Mouse (Mus musculus) retina, adult 2 months (tissue): ENCODE data around the gene Slc25a21.

Source experiments
- DNase-seq: peaks from one replicate; pipeline ENCODE4 v3.0.0-alpha.2; 2012; ENCODE audit warnings: low read depth, low spot score

Slc25a21 gene

DNA sequence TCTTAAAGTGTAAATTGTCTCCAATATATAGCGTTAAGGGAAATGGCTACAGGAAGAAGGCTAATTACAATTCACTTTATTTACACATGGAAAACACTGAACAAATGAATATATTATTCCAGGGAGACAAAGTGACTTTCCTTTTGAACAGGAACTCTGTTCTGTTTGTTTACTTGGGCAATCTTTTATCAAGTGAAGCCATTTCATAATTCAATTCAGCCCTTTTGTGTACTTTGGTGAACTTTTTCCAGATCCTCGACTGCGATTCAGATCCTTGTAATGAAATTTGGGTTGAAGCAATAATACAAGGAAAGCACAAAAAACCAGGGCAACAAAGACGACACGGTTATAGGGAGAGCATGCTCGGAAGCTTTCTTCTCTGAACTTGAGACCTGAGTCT is 423.3 kb downstream of the Slc25a21 start:
- DNase-seq: no peak

DNA sequence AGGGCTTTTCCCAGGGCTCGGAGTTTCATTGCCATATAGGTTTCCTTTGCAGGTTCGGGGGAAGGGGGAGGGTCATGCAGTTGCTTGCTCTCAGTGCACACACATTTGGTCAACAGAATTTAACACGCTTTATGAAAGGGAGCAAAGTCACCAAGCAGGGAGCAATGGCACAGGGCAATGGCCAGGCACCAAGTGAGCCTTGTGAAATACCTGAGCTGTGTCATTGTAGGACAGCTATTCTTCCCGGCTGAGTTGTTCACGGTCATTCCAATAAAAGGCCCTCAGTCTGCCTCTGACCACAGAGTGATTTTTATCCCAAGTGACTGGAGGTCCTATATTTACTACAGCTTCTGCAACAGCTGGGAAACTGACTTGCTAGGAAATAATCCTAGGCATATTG is 427.9 kb downstream of the Slc25a21 start:
- no peak for DNase-seq

- DNase-seq: no peak
Observed at GRCm38 (mm10) chr12:56767474-56767873, 429.8 kb downstream of the Slc25a21 start.

- DNase-seq: no peak
Observed at GRCm38 (mm10) chr12:56737104-56737503, 460.2 kb downstream of the Slc25a21 start.

DNA sequence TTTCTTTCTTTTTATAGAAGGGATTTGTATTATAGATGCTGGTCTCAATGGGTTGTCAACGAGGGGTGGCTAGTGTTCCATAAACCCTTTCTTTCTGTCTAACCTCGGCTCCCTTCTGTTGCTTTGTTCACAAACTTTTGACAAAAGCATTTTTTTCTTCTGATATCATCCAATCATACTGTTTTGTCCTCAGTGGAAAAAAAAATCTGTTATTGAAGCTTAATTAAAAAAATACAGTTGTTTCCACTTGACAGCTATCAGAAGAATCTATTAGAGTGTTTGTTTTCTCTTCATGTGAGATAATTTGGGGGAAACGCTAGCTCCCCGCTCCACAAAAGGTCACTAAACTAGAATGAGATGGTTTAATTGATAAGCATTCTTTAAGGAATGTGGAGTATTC is 469.6 kb downstream of the Slc25a21 start:
- DNase-seq: no peak

DNA sequence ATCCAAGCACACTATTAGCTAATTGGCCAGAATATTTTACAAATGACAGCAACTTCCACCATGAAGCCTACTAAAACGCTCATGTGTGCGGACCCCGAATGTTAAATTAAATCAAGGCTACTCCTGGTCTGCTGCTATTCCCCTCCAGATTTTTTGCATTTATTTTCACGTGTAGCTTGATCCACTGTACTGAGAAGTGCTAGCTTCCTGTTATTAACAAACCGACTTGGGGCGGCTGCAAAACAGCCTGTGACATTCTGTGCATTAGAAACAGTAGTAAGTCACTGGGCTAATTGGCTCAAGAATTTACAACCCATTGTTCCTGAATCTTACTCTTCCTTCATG is 478.6 kb downstream of the Slc25a21 start:
- no peak for DNase-seq

GRCm38 (mm10) chr12:56717971-56718706 is 479.1 kb downstream of the Slc25a21 start:
- no peak for DNase-seq

DNA sequence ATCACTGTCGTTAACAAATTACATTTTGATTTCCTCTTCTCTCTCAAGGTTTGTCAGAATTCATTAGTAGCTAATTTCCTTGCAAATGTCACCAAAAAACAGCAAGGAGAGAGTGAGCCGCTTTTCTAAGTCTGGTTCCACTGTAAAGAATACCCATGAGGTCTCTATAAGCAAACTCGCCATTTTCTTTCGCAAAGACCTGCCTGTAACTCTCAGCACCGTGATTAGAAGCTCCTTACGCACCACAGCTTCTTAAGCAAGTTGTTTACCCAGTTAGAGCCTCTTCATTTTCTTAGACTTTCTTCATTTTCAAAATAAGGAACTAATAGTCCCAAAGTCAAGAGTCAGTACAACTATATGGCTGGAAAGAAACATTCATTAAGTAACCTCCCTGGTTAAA is 496.3 kb downstream of the Slc25a21 start:
- DNase-seq: no peak

- DNase-seq: no peak
Observed at GRCm38 (mm10) chr12:56699915-56700900, 497.1 kb downstream of the Slc25a21 start.

GRCm38 (mm10) chr12:56699351-56699750 is 497.9 kb downstream of the Slc25a21 start:
- DNase-seq: no peak

DNA sequence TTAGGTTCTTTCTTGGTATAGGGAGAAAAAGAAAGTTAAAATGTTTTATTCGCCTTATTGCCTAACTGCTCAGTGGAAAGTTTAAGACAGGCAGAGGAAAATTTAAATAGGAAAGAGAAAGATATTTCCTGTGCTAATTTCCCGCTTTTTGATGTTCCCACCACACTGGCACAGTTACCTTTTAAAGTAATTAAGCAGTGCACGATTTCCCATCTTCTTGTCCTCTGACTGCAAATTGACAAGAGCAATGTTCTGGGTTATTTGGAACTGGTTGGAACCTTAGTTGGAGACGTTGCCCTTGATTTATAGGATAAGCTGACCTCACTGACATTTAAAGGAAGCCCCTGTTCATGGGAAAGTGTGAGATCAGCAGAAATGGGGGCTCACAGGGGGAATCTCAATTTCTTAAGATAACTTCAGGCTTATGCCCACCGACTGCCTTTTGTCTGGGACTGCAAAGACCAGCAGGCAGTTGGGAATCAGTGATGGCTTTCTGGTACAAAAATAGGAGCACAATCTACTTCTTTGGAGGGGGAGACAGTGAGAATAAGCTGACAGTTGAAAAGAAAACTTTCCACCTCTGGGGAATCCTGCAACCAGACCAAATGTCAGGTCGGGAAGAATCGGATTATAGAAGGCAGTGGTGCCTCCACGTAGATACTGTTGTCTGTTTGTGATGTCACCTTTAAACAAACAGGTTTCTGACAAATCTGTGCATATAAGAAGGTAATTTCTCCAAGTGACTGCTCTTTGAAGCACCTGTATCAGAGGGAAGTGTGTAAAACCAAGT is 498.9 kb downstream of the Slc25a21 start:
- DNase-seq: no peak

DNA sequence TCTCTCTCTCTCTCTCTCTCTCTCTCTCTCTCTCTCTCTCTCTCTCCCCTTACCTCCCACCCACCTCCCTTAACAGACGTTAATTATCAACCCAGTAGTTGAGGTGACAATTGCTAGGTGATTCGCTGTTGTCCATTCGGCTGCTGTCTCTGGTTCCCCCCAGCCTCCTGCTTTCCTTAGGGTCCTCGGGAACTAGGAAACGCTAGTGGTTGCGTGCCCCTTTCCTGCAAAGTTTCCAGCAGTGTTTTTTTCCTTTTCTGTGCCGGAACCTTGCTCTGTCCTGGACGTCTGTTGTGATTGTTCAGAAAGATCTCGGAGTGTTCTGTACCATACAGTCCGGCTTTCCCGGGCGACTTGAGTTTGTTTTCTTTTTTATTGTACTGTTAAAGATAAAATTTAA is 499.5 kb downstream of the Slc25a21 start:
- DNase-seq: no peak

DNA sequence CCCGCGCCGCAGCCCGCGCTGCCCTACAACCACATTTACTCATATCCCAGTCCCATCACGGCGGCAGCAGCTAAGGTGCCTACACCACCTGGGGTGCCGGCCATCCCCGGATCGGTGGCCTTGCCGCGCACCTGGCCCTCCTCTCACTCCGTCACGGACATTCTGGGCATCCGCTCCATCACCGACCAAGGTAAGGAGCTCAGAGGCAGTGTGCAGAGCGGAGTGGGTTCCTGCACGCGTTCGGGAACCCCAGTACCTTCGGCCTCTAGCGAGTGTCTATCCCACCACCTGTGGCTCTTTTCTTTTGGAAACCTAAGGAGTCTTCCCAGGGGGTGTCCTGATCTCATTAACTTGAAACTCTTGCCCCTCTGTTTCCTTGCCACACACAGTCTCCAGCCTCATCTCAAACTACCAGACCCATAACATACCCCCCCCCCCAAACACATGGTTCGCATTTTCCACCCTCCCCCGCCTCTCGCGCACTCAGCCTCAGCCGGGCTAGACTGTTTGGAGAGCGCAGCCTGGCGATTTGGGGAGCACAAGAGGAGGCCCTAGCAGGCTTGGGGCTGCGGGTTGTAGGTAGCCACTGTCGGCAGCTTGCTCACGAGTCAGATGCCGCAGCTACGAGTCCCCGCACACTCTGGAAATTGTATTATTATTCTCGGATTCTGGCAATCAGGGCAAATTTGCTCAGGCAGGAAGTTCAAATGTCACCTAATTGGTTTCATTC is 500.1 kb downstream of the Slc25a21 start:
- DNase-seq: no peak

DNA sequence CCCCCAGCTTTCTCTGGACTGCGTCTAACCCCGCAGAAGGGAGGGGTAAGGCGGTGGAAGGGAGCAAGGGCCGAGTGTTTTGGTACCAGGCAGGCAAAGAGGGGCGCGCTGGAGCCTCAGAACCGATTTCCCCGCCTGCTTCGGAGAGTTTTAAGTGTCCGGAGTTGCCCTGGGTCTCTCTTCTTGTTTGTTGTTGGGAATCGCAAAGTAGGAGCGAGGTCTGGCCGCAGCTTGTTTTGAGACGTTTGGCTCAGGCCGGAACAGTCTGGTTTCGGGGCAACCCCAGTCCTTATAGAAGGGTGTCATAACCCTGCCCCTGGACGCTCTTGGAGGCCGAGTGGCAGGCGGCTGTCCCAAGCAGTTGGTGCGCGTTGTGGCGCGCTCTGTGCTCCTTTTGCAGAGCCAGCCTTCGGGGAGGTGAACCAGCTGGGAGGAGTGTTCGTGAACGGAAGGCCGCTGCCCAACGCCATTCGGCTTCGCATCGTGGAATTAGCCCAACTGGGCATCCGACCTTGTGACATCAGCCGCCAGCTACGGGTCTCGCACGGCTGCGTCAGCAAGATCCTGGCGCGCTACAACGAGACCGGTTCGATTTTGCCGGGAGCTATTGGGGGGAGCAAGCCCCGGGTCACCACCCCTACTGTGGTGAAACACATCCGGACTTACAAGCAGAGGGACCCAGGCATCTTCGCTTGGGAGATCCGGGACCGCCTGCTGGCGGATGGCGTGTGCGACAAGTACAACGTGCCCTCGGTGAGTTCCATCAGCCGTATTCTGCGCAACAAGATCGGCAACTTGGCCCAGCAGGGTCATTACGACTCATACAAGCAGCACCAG is 500.9 kb downstream of the Slc25a21 start:
- no peak for DNase-seq

DNA sequence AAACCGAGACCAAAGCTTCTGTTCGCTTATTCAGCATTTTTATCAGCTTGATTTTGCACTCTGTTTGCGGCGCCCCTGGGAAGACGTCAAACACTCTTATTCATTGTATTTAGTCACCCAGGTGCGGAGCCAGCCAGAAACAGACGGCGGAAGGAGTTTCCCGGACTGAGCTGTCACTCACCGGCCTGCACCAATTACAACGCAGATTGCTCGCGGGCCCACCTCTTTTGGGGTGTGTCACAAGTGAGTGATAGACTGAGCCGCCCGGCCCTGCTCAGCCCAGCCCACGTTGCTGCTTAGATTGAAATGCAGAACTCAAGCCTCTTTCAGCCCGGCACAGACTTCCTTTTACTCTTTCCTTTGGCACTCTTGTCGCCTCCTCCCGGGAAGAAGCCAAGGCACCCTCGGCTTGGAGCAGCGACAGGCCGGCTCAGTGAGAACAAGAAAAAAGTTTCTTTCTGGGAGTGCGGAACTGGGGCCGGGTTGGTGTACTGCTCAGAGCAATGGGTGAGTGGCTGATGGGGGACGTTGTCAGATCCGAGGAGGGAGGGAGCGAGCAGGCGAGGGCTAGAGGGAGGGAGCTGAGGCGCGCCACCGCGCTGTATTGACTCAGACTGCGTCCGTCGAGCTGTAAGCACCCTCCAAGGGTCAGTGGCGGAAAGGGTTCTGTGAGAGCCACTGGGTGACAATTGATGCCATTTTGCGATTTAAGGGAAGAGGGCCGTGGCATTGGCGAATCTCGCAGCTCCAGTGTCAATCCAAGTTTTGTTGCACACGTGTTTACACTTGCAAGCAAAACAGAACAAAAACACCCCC is 501.7 kb downstream of the Slc25a21 start:
- DNase-seq: no peak

GRCm38 (mm10) chr12:56694936-56695335 is 502.3 kb downstream of the Slc25a21 start:
- DNase-seq: no peak

DNA sequence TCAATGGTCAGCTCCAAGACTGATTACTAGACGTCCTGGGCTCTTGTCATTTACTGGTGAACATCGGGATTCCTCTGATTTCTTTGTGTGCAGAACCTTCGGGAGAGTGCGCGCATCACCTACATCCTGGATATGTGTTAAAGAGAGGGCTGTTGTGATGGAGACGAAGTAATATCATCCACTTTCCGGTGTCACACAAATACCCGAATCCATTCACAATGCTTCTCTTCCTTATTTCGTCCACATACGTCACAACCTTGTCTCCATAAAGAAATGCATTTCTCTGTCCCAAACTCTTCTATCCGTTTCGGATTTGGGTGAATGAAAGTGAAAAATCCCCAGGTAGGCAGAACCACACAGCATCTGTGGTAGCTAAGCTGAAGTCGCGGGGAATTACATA is 502.9 kb downstream of the Slc25a21 start:
- no peak for DNase-seq

DNA sequence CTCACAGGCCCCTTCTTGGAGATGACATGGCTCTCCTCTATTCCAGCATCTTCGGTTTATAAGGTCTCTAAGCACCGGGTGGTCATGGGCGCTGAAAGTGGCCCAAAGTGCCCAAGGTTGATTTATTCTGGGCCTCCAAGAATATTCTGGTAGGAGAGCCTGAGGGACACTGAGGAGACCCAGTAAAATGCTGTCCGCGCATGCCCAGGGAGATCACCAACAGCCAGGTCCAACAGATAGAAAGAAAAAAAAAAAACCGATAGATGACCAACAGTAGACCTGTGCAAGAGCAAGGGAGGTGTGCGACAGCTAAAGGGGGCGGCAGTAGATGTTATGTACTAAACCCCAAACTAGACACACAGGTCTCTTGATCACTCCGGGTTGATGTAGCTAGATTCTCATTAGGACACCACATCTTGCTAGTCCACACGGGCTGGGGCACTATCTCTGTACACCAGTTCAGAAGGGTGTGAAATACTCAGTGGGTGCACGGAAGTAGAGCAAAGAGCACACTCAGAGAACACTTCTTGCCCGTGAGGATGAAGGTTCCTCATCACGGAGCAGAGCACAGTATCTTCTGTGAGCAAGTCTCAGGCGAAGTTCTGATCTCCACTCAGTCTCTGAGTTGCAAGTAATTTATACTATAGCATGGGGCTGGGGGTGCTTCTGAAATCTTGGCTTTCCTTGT is 503.7 kb downstream of the Slc25a21 start:
- no peak for DNase-seq

GRCm38 (mm10) chr12:56692536-56692935 is 504.7 kb downstream of the Slc25a21 start:
- DNase-seq: no peak
